ENCODE assay signal across 8 mouse cellular contexts in genomic region chr4:84884111-84884538, GRCm38 (mm10). TPM values are rescaled to one million over a fixed set of nuclear protein-coding genes. Genes with fewer than 3 reads are reported as not detected.
DNase-seq lines count a peak whose midpoint lies in the region; ATAC-seq and TF ChIP-seq lines count a peak whose summit lies in the region.

TSS of gene Cntln (plus strand) at chr4:84884309.

- no peaks in the 10 kb centered on the region for H3K36me3 ChIP-seq in hindbrain, embryonic 12.5 days
- H3K36me3 ChIP-seq in lung, postnatal 0 days (ENCODE audit: insufficient read depth, low read length): no peaks in the 10 kb centered on the region

- in situ Hi-C loops in Patski (cut with MboI; ENCODE audit: low pct_unique_long_range_greater_than_20kb): no loop called here

- TF ChIP-seq CTCF in Patski (IDR thresholded peaks at IDR 0.05): no peak
- peak; percentile 50 for TF ChIP-seq CTCF in lung, postnatal 0 days (IDR thresholded peaks at IDR 0.05)

- TF ChIP-seq EP300 in lung, postnatal 0 days (IDR thresholded peaks at IDR 0.05): no peak

- peak within 1 kb of the TSS; percentile 91 for H3K27ac ChIP-seq in hindbrain, embryonic 12.5 days
- peak within 1 kb of the TSS; percentile 87 for H3K27ac ChIP-seq in lung, postnatal 0 days (ENCODE audit: low read length)

- POLR2A ChIA-PET in Patski (lab: Charles Lee): no interaction called here

- H3K9me3 ChIP-seq in hindbrain, embryonic 12.5 days (replicated peaks): no peaks in the 10 kb centered on the region
- H3K9me3 ChIP-seq in lung, postnatal 0 days (ENCODE audit: low read length): no peaks in the 10 kb centered on the region

- H3K4me3 ChIP-seq in hindbrain, embryonic 12.5 days: peak within 1 kb of the TSS; percentile 80
- H3K4me3 ChIP-seq in lung, postnatal 0 days (ENCODE audit: low read depth, low read length): peak within 1 kb of the TSS; percentile 81

- H3K9ac ChIP-seq in hindbrain, embryonic 12.5 days: peak within 1 kb of the TSS; percentile 92
- H3K9ac ChIP-seq in lung, postnatal 0 days (replicated peaks; ENCODE audit: low read depth): peak within 1 kb of the TSS; percentile 82

- peak; percentile 91 for ATAC-seq in Patski
- peak; percentile 96 for ATAC-seq in hindbrain, embryonic 12.5 days (ENCODE audit: low FRiP score)
- peak; percentile 95 for ATAC-seq in lung, postnatal 0 days

- peak; percentile 50 for DNase-seq in Patski (ENCODE audit: low read depth, low spot score)
- peak; percentile 96 to 98 for DNase-seq in cerebellum, postnatal 10 days
- DNase-seq in frontal cortex, postnatal 10 days (ENCODE audit: low spot score in 2 of 2): peak; percentile 87 to 93
- DNase-seq in layer of hippocampus, postnatal 10 days (ENCODE audit: low spot score in 2 of 2): peak; percentile 92 to 96
- DNase-seq in lung, postnatal 0 days (ENCODE audit: low spot score): peak; percentile 95
- DNase-seq in ovary, postnatal 10 days (ENCODE audit: low spot score): peak; percentile 95
- DNase-seq in thymus, postnatal 0 days (ENCODE audit: low spot score): peak; percentile 68

- H3K4me1 ChIP-seq in hindbrain, embryonic 12.5 days: peaks cover 4% of the 10 kb centered on the region; the same call in 1 of the 2 replicates
- H3K4me1 ChIP-seq in lung, postnatal 0 days (ENCODE audit: insufficient read depth, low read depth, low read length): no peaks in the 10 kb centered on the region; the same call in 1 of the 2 replicates

- CTCF ChIA-PET in Patski (lab: Charles Lee): no interaction called here

- H3K4me2 ChIP-seq in hindbrain, embryonic 12.5 days (replicated peaks): peak within 1 kb of the TSS; percentile 82
- H3K4me2 ChIP-seq in lung, postnatal 0 days (replicated peaks; ENCODE audit: low read depth, low read length): peak within 1 kb of the TSS; percentile 87

- no peaks in the 10 kb centered on the region for H3K27me3 ChIP-seq in Patski
- H3K27me3 ChIP-seq in hindbrain, embryonic 12.5 days: no peaks in the 10 kb centered on the region
- no peaks in the 10 kb centered on the region for H3K27me3 ChIP-seq in lung, postnatal 0 days (replicated peaks; ENCODE audit: insufficient read depth, low read length)

- WGBS in hindbrain, embryonic 12.5 days: under 1% methylated on average over 47 of the region's 50 CpGs
- WGBS in lung, postnatal 0 days: 2% methylated on average over 43 of the region's 50 CpGs

RNA-seq across cellular contexts. Expression of gene Cntln, which starts in this region (rescaled TPM):
- polyA plus RNA-seq in Patski (2021): 7.9 TPM
- 11.2 and 13.1 TPM in 2 replicates for polyA plus RNA-seq in hindbrain, embryonic 12.5 days (2016; fragmentation: Nextera tagmentation; extraction: Ambion mirVana)
- total RNA-seq in layer of hippocampus, postnatal 10 days (2021): 1 to 10 TPM; 6.8 to 7.2 TPM
- polyA plus RNA-seq in lung, postnatal 0 days (2015; fragmentation: Nextera tagmentation; extraction: Ambion mirVana): 5.8 and 7.2 TPM in 2 replicates
- 3.9 and 5.4 TPM in 2 replicates for polyA plus RNA-seq in thymus, postnatal 0 days (2015; fragmentation: Nextera tagmentation; extraction: Ambion mirVana)

Comparison
In these comparisons a context has a peak if more than half of its experiments do, and no peak if none do; other contexts are left out.
1. Peak in every context shown above with its lines: DNase-seq, ATAC-seq, H3K4me3 ChIP-seq and H3K27ac ChIP-seq.